Mouse (Mus musculus): ENCODE data around the gene Ift57. TPM values are rescaled to one million over a fixed set of nuclear protein-coding genes. Genes with fewer than 3 reads are reported as not detected.

Ift57 gene
- 8.3 and 20.1 TPM in 2 replicates for total RNA-seq (2017)

DNA sequence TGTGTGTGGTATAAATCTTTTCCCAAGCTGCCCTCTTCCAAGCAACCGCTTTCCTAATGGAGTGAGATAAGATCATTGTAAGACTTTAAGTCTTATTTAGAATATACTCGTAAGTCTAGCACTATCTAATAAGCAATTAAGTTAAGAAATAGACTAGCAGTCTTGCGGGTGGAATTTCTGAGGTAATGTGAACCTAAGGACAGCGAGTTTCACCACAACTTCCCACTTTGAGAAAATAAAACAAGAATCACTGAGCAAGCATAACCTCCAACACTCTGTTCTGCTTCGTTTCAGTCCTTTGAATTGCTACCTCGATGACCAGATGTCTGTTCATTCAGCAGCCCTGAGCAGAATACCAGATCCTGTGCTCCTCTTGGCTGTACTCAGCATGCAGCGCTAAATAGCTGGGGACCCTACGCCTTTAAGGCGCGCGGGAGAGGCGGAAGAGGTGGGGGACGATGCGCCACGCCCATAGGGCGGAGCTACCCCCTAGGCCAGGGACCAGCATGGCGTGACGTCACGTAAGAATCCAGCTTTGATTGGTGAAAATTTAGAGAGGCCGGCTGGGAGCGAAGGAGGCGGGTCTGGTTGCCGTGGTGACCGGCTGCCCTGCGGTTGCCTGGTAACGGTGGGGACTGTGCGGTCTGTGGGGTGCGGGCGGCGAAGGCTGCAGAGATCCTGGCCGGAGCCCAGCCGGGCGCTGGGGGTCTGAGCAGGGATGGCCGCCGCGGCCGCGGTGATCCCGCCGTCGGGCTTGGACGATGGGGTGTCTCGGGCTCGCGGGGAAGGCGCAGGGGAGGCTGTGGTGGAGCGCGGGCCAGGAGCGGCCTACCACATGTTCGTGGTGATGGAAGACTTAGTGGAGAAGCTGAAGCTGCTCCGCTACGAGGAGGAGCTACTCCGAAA lies at the start of gene Ift57:
Gene Ift57 (plus strand): TSS at position 614 of the 906 bp plus-strand sequence.
- peak; percentile 99 for ATAC-seq (ENCODE audit: extremely low read depth, insufficient number of reproducible peaks, low FRiP score, poor library complexity, severe bottlenecking)

DNA sequence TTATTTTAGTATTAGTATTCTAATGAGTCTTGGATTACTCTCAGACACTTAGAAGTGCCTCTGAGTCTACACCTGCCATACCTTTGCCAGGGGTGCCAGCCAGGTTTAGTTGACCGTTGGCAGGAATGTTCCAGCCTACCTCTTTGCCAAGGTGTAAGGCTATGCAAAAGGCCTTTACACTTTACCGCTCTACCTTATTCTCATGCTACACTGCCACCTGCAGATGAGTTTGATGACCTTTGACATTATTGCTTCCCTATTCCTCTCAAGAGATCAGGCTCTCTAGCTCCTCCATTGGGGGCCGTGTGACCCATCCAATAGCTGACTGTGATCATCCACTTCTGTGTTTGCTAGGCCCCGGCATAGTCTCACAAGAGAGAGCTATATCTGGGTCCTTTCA lies 41.9 kb upstream of the Ift57 start:
- no peak for ATAC-seq (ENCODE audit: extremely low read depth, insufficient number of reproducible peaks, low FRiP score, poor library complexity, severe bottlenecking)

DNA sequence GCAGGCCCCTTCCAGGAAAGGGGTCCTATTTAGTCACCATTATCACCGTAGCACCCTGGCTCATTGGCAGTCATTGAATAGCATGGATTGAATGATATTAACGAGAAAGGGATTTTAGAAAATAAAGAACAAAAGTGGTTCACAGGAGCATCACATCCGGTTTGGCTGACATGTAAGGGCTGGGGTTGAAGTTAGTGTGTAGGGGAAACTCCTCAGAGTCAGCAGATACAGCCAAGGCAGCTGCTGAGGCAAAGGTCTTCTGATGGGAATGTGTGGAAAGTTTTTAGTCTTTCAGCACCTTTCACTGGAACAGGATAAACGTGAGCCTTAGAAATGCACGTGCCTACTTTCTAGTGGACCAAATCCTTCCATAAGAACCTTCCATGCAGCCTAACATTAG lies 41.0 kb upstream of the Ift57 start:
- ATAC-seq (ENCODE audit: extremely low read depth, insufficient number of reproducible peaks, low FRiP score, poor library complexity, severe bottlenecking): no peak

- no peak for ATAC-seq (ENCODE audit: extremely low read depth, insufficient number of reproducible peaks, low FRiP score, poor library complexity, severe bottlenecking)
Observed at GRCm38 (mm10) chr16:49659131-49659530, 39.9 kb upstream of the Ift57 start.

GRCm38 (mm10) chr16:49660111-49660510 lies 38.9 kb upstream of the Ift57 start:
- no peak for ATAC-seq (ENCODE audit: extremely low read depth, insufficient number of reproducible peaks, low FRiP score, poor library complexity, severe bottlenecking)

GRCm38 (mm10) chr16:49662201-49662600 lies 36.8 kb upstream of the Ift57 start:
- no peak for ATAC-seq (ENCODE audit: extremely low read depth, insufficient number of reproducible peaks, low FRiP score, poor library complexity, severe bottlenecking)

GRCm38 (mm10) chr16:49664677-49665076 lies 34.4 kb upstream of the Ift57 start:
- ATAC-seq (ENCODE audit: extremely low read depth, insufficient number of reproducible peaks, low FRiP score, poor library complexity, severe bottlenecking): no peak

DNA sequence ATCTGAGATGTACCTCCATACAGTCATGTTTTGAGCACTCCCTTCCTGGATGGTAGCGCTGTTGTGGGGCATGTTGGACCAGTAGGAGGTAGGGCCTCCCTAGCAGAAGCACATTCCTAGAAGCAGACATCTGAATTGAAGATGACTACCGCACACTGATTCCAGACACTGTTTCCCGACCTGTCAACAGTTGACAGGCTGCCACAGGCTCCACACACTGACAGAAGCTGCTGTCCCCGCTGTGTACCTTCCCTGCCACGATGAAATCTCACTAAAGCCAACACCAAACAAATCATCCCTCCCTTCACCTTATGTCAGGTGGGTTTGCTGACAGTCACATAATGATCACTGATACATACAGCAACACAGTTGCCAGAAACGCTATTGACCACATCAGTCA lies 19.4 kb upstream of the Ift57 start:
- no peak for ATAC-seq (ENCODE audit: extremely low read depth, insufficient number of reproducible peaks, low FRiP score, poor library complexity, severe bottlenecking)

DNA sequence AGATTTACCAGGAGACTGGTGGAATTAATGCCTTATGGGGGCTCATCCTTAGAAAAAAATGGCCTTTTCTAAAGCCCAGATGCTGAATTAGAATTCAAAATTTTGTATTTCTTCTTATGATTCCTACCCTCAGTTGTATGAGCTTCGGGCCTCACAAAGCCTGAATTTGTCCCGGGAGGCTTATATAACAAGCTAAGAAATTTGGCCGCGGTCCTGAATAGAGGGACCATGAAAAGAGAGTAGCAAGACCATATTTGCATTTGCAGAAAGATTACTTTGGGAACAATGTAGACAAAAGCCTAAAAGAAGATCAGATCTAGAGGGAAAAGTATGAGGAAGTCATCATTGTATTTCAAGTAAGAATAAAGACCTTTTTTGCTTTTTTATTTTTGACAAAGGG lies 14.1 kb upstream of the Ift57 start:
- no peak for ATAC-seq (ENCODE audit: extremely low read depth, insufficient number of reproducible peaks, low FRiP score, poor library complexity, severe bottlenecking)

GRCm38 (mm10) chr16:49699821-49700220 lies 788 bp downstream of the Ift57 start:
- ATAC-seq (ENCODE audit: extremely low read depth, insufficient number of reproducible peaks, low FRiP score, poor library complexity, severe bottlenecking): no peak

GRCm38 (mm10) chr16:49708074-49708473 lies 9.0 kb downstream of the Ift57 start:
- no peak for ATAC-seq (ENCODE audit: extremely low read depth, insufficient number of reproducible peaks, low FRiP score, poor library complexity, severe bottlenecking)

DNA sequence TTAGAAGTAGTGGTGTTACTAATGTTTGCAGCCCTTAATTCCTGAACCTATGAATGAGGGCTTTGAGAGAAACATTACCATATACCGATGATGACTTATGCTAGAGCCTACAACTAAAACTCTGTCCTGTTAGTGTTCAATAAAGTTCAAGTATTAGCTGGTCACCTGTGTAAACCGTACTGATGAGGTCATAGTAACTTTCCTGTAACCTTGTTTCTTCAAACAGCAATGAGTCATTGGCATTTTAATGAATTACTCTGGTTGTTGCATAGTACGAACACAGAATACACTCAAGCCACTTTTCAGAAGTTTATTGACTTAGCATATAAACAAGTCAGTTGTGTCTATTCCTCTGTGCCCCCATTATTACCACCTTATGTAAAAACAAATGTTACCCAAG lies 11.2 kb downstream of the Ift57 start:
- no peak for ATAC-seq (ENCODE audit: extremely low read depth, insufficient number of reproducible peaks, low FRiP score, poor library complexity, severe bottlenecking)

DNA sequence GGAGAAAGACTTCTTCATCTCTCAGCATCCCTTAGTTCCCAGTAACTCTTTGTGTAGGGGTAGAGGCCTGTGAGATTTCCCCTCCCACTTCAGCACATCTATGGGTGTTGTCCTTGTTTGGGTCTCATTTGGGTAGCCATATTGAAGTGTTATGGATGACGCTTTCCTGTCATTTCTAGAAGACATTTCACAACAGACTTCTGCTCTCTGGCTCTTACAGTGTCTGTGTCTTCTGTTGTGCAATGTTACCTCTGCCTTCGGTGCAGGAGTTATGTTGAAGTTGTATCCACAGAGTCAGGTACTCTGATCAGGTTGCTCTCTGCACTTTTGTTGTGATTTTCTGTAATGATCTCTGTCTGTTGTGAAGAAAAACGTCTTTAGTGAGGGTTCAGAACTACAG lies 14.3 kb downstream of the Ift57 start:
- ATAC-seq (ENCODE audit: extremely low read depth, insufficient number of reproducible peaks, low FRiP score, poor library complexity, severe bottlenecking): peak; percentile 56; the same call in 1 of the 2 replicates

DNA sequence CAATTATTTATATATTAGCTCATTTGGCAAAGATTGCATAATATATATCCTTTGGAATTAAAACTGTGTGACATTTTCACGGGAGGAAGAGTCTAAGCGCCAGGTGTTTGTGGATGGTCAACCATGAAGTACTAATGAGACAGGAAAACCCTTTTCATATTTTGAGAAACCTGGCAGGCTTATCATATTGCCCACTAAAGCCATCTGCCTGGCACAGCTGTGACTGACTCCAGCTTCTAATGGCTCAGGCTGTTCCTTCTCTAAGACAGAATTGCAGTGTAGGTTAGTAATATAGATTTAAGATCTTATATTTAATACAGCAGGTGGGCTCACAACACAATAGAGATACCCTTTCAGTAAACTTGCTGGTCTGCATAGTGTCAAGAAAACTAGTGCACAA lies 21.6 kb downstream of the Ift57 start:
- ATAC-seq (ENCODE audit: extremely low read depth, insufficient number of reproducible peaks, low FRiP score, poor library complexity, severe bottlenecking): no peak

GRCm38 (mm10) chr16:49721678-49722077 lies 22.6 kb downstream of the Ift57 start:
- ATAC-seq (ENCODE audit: extremely low read depth, insufficient number of reproducible peaks, low FRiP score, poor library complexity, severe bottlenecking): no peak

DNA sequence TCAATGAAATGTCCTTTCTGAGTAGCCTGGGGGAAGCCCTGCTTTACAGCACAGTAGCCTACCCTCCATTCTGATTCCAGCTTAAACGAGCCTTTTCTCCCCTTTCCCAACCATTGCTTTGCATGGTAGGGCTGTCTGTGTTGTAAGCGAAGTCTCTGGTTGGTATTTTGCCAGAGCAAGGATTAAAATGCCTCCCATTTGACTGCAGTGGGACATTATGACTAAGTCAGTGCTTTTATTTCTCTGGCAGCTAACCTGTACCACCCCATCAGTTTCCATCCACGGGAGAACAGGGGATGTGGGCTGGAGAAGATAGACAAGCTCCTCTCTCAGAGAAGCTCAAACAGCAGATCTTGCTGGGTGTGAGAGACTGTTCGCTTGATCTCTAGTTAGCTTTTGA lies 24.2 kb downstream of the Ift57 start:
- ATAC-seq (ENCODE audit: extremely low read depth, insufficient number of reproducible peaks, low FRiP score, poor library complexity, severe bottlenecking): no peak

DNA sequence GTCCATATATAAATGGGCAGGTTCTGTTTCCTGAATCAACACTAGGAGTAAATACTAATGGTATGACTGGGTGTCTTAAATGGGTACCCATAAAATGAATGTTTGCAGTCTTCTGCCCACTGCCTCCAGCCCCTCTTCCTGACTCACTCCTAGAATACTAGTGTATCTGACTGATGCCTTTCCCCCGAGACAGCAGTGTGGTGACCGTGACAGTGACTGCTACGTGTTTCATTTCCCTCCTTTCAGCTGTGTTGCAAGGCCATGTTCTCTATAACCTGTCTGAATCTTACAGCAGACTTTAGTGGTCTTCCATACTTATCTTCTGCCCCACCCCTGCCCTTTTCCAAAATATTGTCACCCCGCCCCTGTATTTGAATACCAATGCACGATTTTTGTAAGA lies 25.2 kb downstream of the Ift57 start:
- no peak for ATAC-seq (ENCODE audit: extremely low read depth, insufficient number of reproducible peaks, low FRiP score, poor library complexity, severe bottlenecking)

DNA sequence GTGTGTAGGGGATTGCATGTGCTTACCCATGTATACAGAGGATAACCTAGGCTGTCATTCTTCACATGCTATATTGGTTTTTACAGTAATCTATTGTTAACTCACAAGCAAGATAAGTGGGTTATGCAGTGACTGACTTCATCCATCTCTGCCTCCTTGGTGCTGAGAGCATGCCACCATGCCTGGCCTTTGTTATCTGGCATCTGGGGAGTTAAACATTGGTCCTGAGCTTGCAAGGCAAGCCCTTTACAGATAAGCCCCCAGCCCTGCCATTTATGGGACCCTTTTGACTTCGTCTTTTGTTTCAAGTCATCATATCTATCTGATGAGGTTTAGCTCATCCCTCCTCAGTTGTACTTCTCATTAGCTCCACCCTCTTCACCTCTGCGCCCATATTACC lies 25.9 kb downstream of the Ift57 start:
- no peak for ATAC-seq (ENCODE audit: extremely low read depth, insufficient number of reproducible peaks, low FRiP score, poor library complexity, severe bottlenecking)

- ATAC-seq (ENCODE audit: extremely low read depth, insufficient number of reproducible peaks, low FRiP score, poor library complexity, severe bottlenecking): no peak
Observed at GRCm38 (mm10) chr16:49725446-49725845, 26.4 kb downstream of the Ift57 start.

GRCm38 (mm10) chr16:49726216-49726615 lies 27.2 kb downstream of the Ift57 start:
- no peak for ATAC-seq (ENCODE audit: extremely low read depth, insufficient number of reproducible peaks, low FRiP score, poor library complexity, severe bottlenecking)

- no peak for ATAC-seq (ENCODE audit: extremely low read depth, insufficient number of reproducible peaks, low FRiP score, poor library complexity, severe bottlenecking)
Observed at GRCm38 (mm10) chr16:49726761-49727160, 27.7 kb downstream of the Ift57 start.

Measured in neutrophil, adult 5-6 weeks (primary cell).